Mouse (Mus musculus): ENCODE measurements around the gene Vkorc1l1. TPM values are rescaled to one million over a fixed set of nuclear protein-coding genes. Genes with fewer than 3 reads are reported as not detected.

Gene Vkorc1l1
- total and polyA plus RNA-seq, 2 experiments, result 14.4 to 24.3 TPM

DNA sequence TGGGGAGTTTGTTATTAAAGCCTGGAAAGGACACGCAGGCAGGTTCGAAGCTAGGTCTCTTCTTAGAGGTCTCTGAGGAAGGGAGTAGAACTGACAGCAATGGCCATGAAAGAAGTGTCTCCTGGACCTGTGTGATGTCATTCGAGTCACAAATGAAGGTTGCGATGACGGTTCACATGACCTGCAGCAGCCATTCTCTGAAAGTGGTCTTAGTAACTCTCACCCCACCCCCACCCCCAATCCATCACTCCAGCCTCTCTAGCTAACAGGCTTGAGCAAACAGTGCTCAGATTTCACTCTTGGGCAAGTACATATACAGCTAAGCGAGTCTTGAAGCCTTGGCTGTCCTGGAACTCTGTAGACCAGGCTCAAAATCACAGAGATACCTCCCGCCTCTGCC, 61.5 kb downstream of the Vkorc1l1 start:
- TF ChIP-seq POLR2A (IDR thresholded peaks at IDR 0.05; ENCODE audit: extremely low read depth, insufficient read depth, low read length) (no peak), CTCF (IDR thresholded peaks at IDR 0.05; ENCODE audit: low read depth, low read length) (no peak)
- no peak overlapping the region for H3K4me3 ChIP-seq (ENCODE audit: insufficient read depth, low read depth, low read length)
- 42% methylated on average over 7 of the region's 7 CpGs for WGBS

DNA sequence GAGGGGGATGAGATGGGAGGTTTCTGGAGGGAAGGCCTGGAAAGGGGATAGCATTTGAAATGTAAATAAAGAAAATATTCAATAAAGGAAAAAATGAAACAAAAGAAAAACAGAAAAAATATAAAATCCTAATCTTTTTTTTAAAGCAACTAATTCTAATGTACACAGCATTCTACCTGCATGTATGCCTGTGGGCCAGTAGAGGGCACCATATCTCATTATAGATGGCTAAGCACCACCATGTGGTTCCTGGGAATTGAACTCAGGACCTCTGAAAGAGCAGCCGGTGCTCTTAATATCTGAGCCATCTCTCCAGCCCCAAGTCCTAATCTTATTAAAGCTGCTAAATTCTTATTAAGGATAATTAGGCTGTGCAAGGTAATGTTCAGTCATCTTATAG, 65.6 kb downstream of the Vkorc1l1 start:
- Histone ChIP-seq H3K4me3 (ENCODE audit: insufficient read depth, low read depth, low read length) (no peak overlapping the region), H3K9ac (ENCODE audit: low read depth, low read length) (no peak overlapping the region), H3K36me3 (ENCODE audit: control insufficient read depth, insufficient read depth, low read length) (peaks cover 16% of the 10 kb centered on the region), H3K4me1 (ENCODE audit: control insufficient read depth, insufficient read depth, low read length) (no peaks in the 10 kb centered on the region), H3K27me3 (ENCODE audit: control insufficient read depth, insufficient read depth, low read length) (no peaks in the 10 kb centered on the region), H3K27ac (replicated peaks; ENCODE audit: insufficient read depth, low read depth, low read length) (no peak overlapping the region), H3K79me2 (ENCODE audit: control insufficient read depth, insufficient read depth, low read length) (no peaks in the 10 kb centered on the region; the same call in 1 of the 2 replicates)
- DNase-seq (ENCODE audit: extremely low read depth, low read depth, low spot score), result no peak
- TF ChIP-seq CTCF (IDR thresholded peaks at IDR 0.05; ENCODE audit: low read depth, low read length) (0 out of 2 replicates have a peak, but pooled peaks have one; percentile 9), POLR2A (IDR thresholded peaks at IDR 0.05; ENCODE audit: extremely low read depth, insufficient read depth, low read length) (no peak)
- 58% methylated on average over 1 of the region's 1 CpGs for WGBS

More for the DNA sequence above, 61.5 kb downstream of the Vkorc1l1 start:
- Histone ChIP-seq H3K79me2 (ENCODE audit: control insufficient read depth, insufficient read depth, low read length) (no peaks in the 10 kb centered on the region; the same call in 1 of the 2 replicates), H3K27me3 (ENCODE audit: control insufficient read depth, insufficient read depth, low read length) (no peaks in the 10 kb centered on the region), H3K9ac (ENCODE audit: low read depth, low read length) (0 out of 2 replicates have a peak overlapping the region, but pooled peaks have one; percentile 36), H3K27ac (replicated peaks; ENCODE audit: insufficient read depth, low read depth, low read length) (peak overlapping the region; percentile 56), H3K36me3 (ENCODE audit: control insufficient read depth, insufficient read depth, low read length) (no peaks in the 10 kb centered on the region), H3K4me1 (ENCODE audit: control insufficient read depth, insufficient read depth, low read length) (no peaks in the 10 kb centered on the region)
- no peak for DNase-seq (ENCODE audit: extremely low read depth, low read depth, low spot score)

DNA sequence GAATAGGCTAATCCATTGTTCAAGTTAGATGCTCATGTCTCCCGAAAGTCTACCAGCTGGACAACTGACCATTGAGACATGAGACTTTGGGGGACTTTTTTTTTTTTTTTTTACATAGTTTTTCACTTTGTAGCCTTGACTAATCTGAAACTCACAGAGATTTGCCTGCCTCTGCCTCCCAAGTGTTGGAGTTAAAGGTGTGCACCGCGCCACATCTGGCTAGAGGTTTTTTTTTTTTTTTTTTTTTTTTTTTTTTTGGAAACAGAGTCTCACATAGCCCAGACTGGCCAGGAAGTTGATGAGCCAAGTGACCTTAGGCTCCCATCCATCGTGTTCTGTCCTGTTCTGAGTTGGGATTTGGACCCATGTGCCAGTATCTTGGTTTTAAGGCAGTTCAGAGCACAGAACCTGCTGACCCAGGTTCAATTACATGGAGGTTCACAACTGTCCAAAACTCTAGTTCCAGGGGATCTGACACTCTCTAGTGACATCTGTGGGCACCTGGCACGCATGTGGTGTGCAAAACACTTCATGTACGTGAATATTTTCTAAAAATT, 66.3 kb downstream of the Vkorc1l1 start:
- DNase-seq (ENCODE audit: extremely low read depth, low read depth, low spot score), result peak; percentile 92
- Histone ChIP-seq H3K27me3 (ENCODE audit: control insufficient read depth, insufficient read depth, low read length) (no peaks in the 10 kb centered on the region), H3K27ac (replicated peaks; ENCODE audit: insufficient read depth, low read depth, low read length) (no peak overlapping the region), H3K79me2 (ENCODE audit: control insufficient read depth, insufficient read depth, low read length) (no peaks in the 10 kb centered on the region), H3K4me3 (ENCODE audit: insufficient read depth, low read depth, low read length) (no peak overlapping the region), H3K4me1 (ENCODE audit: control insufficient read depth, insufficient read depth, low read length) (no peaks in the 10 kb centered on the region), H3K36me3 (ENCODE audit: control insufficient read depth, insufficient read depth, low read length) (peaks cover 24% of the 10 kb centered on the region), H3K9ac (ENCODE audit: low read depth, low read length) (no peak overlapping the region)
- TF ChIP-seq CTCF (IDR thresholded peaks at IDR 0.05; ENCODE audit: low read depth, low read length) (no peak), POLR2A (IDR thresholded peaks at IDR 0.05; ENCODE audit: extremely low read depth, insufficient read depth, low read length) (no peak)
- 58% methylated on average over 6 of the region's 6 CpGs for WGBS

DNA sequence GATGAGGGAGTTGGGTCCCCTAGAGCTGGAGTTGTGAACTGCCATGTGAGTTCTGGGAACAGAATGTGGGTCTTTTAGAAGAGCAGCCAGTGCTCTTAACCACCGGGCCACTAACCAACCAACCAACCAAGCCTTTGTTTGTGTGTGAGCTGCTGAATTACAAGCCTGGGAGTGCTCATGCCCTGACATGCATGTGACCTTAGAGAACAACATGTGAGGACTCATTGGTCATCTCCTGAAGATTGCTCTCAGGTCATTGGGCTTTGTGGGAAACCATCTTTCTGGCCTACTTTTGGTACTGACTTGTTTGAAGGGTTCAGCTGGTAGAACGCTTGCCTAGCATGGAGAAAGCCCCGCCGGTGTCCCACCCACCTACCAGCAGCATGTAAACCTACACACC, 68.0 kb downstream of the Vkorc1l1 start:
- TF ChIP-seq POLR2A (IDR thresholded peaks at IDR 0.05; ENCODE audit: extremely low read depth, insufficient read depth, low read length) (no peak), CTCF (IDR thresholded peaks at IDR 0.05; ENCODE audit: low read depth, low read length) (no peak)
- peaks cover 41% of the 10 kb centered on the region for H3K36me3 ChIP-seq (ENCODE audit: control insufficient read depth, insufficient read depth, low read length)
- no peak overlapping the region for H3K9ac ChIP-seq (ENCODE audit: low read depth, low read length)
- H3K4me3 ChIP-seq (ENCODE audit: insufficient read depth, low read depth, low read length), result no peak overlapping the region
- no peaks in the 10 kb centered on the region for H3K79me2 ChIP-seq (ENCODE audit: control insufficient read depth, insufficient read depth, low read length)
- WGBS, result 80% methylated on average over 4 of the region's 4 CpGs
- peak; percentile 73 for DNase-seq (ENCODE audit: extremely low read depth, low read depth, low spot score)
- H3K4me1 ChIP-seq (ENCODE audit: control insufficient read depth, insufficient read depth, low read length), result no peaks in the 10 kb centered on the region
- no peak overlapping the region for H3K27ac ChIP-seq (replicated peaks; ENCODE audit: insufficient read depth, low read depth, low read length)
- H3K27me3 ChIP-seq (ENCODE audit: control insufficient read depth, insufficient read depth, low read length), result no peaks in the 10 kb centered on the region

DNA sequence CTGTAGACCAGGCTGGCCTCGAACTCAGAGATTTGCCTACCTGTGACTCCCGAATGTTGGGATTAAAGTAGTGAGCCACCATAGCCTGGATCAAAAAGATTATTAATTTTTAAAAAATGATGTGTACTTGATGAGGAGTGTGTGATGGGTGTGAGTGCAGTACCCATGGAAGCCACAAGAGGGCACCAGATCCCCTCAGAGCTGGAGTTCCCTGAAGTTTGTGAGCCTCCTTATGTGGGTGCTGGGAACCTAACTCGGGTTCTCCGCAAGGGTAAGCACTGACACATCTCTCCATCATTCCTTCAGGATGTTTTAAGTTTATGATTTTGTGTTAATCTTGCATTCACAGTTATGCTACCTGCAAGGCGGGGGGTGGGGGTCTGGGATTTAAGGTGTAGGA, 69.2 kb downstream of the Vkorc1l1 start:
- no peak overlapping the region for H3K9ac ChIP-seq (ENCODE audit: low read depth, low read length)
- DNase-seq (ENCODE audit: extremely low read depth, low read depth, low spot score), result no peak
- TF ChIP-seq CTCF (IDR thresholded peaks at IDR 0.05; ENCODE audit: low read depth, low read length) (peak; percentile 68), POLR2A (IDR thresholded peaks at IDR 0.05; ENCODE audit: extremely low read depth, insufficient read depth, low read length) (no peak)
- H3K36me3 ChIP-seq (ENCODE audit: control insufficient read depth, insufficient read depth, low read length), result peaks cover 51% of the 10 kb centered on the region
- no peaks in the 10 kb centered on the region for H3K79me2 ChIP-seq (ENCODE audit: control insufficient read depth, insufficient read depth, low read length)
- 95% methylated on average over 5 of the region's 5 CpGs for WGBS
- H3K4me3 ChIP-seq (ENCODE audit: insufficient read depth, low read depth, low read length), result no peak overlapping the region
- no peaks in the 10 kb centered on the region for H3K27me3 ChIP-seq (ENCODE audit: control insufficient read depth, insufficient read depth, low read length)
- H3K4me1 ChIP-seq (ENCODE audit: control insufficient read depth, insufficient read depth, low read length), result no peaks in the 10 kb centered on the region
- no peak overlapping the region for H3K27ac ChIP-seq (replicated peaks; ENCODE audit: insufficient read depth, low read depth, low read length)

DNA sequence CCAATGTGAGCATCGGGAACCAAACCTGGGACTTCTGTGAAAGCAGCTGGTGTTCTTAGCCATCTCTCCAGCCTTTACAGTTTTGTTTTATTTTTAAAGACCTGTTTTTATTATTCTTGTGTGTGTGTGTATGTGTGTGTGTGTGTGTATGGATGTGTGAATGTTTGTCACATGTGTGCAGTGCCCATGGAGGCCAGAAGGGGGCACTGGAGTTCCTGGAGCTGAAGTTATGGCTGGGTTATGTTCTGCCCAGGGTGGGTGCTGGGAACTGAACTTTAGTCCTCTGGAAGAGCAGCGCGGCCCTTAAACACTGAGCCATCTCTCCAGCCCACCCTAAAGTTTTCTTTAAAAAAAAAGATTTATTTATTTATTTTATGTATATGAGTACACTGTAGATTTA, 73.3 kb downstream of the Vkorc1l1 start:
- Histone ChIP-seq H3K27me3 (ENCODE audit: control insufficient read depth, insufficient read depth, low read length) (no peaks in the 10 kb centered on the region), H3K9ac (ENCODE audit: low read depth, low read length) (no peak overlapping the region), H3K4me3 (ENCODE audit: insufficient read depth, low read depth, low read length) (no peak overlapping the region), H3K79me2 (ENCODE audit: control insufficient read depth, insufficient read depth, low read length) (no peaks in the 10 kb centered on the region; the same call in 1 of the 2 replicates), H3K36me3 (ENCODE audit: control insufficient read depth, insufficient read depth, low read length) (peaks cover 89% of the 10 kb centered on the region), H3K27ac (replicated peaks; ENCODE audit: insufficient read depth, low read depth, low read length) (no peak overlapping the region), H3K4me1 (ENCODE audit: control insufficient read depth, insufficient read depth, low read length) (no peaks in the 10 kb centered on the region)
- DNase-seq (ENCODE audit: extremely low read depth, low read depth, low spot score), result no peak
- WGBS, result 98% methylated on average over 3 of the region's 3 CpGs
- TF ChIP-seq CTCF (IDR thresholded peaks at IDR 0.05; ENCODE audit: low read depth, low read length) (peak; percentile 57), POLR2A (IDR thresholded peaks at IDR 0.05; ENCODE audit: extremely low read depth, insufficient read depth, low read length) (no peak)
